Mouse (Mus musculus) forebrain, embryonic 12.5 days (tissue): ENCODE measurements around the gene Adnp. TPM values are rescaled to one million over a fixed set of nuclear protein-coding genes. Genes with fewer than 3 reads are reported as not detected.
A peak's percentile ranks its signal among the peaks of the same experiment; 100 is the strongest.

Source experiments
- ATAC-seq: fragments of 200-750 bp; cut with Nextera tagmentation; 2 replicates; pipeline ENCODE4 v1.8.0; 2017; ENCODE audit warnings: moderate TSS enrichment; ENCODE audit not compliant: low FRiP score
- H3K27ac ChIP-seq: fragments of 300-500 bp; sonication (generic); 2 replicates; pipeline ENCODE4 v1.5.1; 2016; ENCODE audit warnings: mild to moderate bottlenecking
- H3K27me3 ChIP-seq: fragments of 300-500 bp; sonication (generic); 2 replicates; pipeline ENCODE4 v1.6.1; 2016; ENCODE audit warnings: mild to moderate bottlenecking
- H3K36me3 ChIP-seq: fragments of 300-500 bp; sonication (generic); replicated peaks from 2 replicates; pipeline ENCODE4 v1.6.1; 2016; ENCODE audit warnings: mild to moderate bottlenecking
- H3K4me1 ChIP-seq: fragments of 300-500 bp; sonication (generic); 2 replicates; pipeline ENCODE4 v1.6.1; 2016
- H3K4me2 ChIP-seq: fragments of 300-500 bp; sonication (generic); 2 replicates; pipeline ENCODE4 v1.6.1; 2016; ENCODE audit warnings: mild to moderate bottlenecking, moderate library complexity
- H3K4me3 ChIP-seq: fragments of 300-500 bp; sonication (generic); replicated peaks from 2 replicates; pipeline ENCODE4 v1.5.1; 2016; ENCODE audit warnings: mild to moderate bottlenecking
- H3K9ac ChIP-seq: fragments of 300-500 bp; sonication (generic); 2 replicates; pipeline ENCODE4 v1.6.1; 2016; ENCODE audit warnings: mild to moderate bottlenecking
- H3K9me3 ChIP-seq: fragments of 300-500 bp; sonication (generic); 2 replicates; pipeline ENCODE4 v1.6.1; 2016
- WGBS: fragments of 180-500 bp; shearing (Covaris S2); methylation state at CpG from one replicate; pipeline ENCODE4 v1.1.7; 2016; 5-methylcytosine and 5-hydroxymethylcytosine counted together
- polyA plus RNA-seq: library from polyadenylated mRNA; unstranded; fragments of >200 nt; fragmentation: Nextera tagmentation; extraction: Ambion mirVana; gene quantifications from 2 replicates; pipeline ENCODE4 v1.2.1, GENCODE M21; 2016

Gene Adnp
- polyA plus RNA-seq, 1 experiment from 2014 or later, result 10.8 TPM

GRCm38 (mm10) chr2:168200014-168200691 is 6.8 kb downstream of the Adnp start:
- no peak overlapping the region for H3K4me3 ChIP-seq
- H3K4me2 ChIP-seq, result no peak overlapping the region
- H3K27ac ChIP-seq, result no peak overlapping the region
- H3K9me3 ChIP-seq, result no peaks in the 10 kb centered on the region
- no peak for ATAC-seq
- no peaks in the 10 kb centered on the region for H3K27me3 ChIP-seq
- H3K4me1 ChIP-seq, result peaks cover 63% of the 10 kb centered on the region
- 90% methylated on average over 4 of the region's 5 CpGs for WGBS
- H3K9ac ChIP-seq, result no peak overlapping the region
- H3K36me3 ChIP-seq, result peaks cover 33% of the 10 kb centered on the region

- Histone ChIP-seq H3K27ac (no peak overlapping the region), H3K27me3 (no peaks in the 10 kb centered on the region), H3K9me3 (no peaks in the 10 kb centered on the region), H3K4me2 (no peak overlapping the region; the same call in 1 of the 2 replicates), H3K4me1 (peaks cover 61% of the 10 kb centered on the region), H3K4me3 (no peak overlapping the region), H3K9ac (no peak overlapping the region), H3K36me3 (peaks cover 32% of the 10 kb centered on the region)
- ATAC-seq, result no peak
- 87% methylated on average over 4 of the region's 4 CpGs for WGBS
Measured at GRCm38 (mm10) chr2:168199476-168199875, 7.4 kb downstream of the Adnp start.

DNA sequence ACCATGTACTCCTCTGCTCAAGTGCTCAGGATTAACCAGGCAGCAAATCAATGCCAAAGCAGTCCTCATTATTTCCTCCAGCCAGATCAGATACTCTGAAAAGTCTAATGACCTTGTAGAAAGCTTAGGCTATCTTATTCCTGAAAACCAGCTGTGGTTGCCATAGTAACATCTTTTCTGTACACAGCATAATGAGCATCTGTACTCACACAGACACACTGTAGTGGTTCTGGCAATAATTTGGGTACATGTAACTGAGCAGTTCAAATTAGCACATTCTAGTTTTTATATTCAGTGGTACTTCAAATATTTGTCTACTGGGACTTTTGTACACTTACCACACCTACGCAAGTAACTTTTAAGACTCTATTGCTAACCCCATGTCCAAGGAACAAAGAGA is 8.5 kb downstream of the Adnp start:
- no peak overlapping the region for H3K9ac ChIP-seq
- peak overlapping the region; percentile 6; the same call in 1 of the 2 replicates for H3K4me2 ChIP-seq
- peaks cover 27% of the 10 kb centered on the region for H3K36me3 ChIP-seq
- no peak overlapping the region for H3K4me3 ChIP-seq
- H3K4me1 ChIP-seq, result peaks cover 61% of the 10 kb centered on the region
- H3K27ac ChIP-seq, result no peak overlapping the region
- WGBS, result 79% methylated on average over 1 of the region's 1 CpGs
- no peaks in the 10 kb centered on the region for H3K27me3 ChIP-seq
- ATAC-seq, result no peak
- H3K9me3 ChIP-seq, result no peaks in the 10 kb centered on the region

- ATAC-seq, result no peak
- Histone ChIP-seq H3K36me3 (peaks cover 28% of the 10 kb centered on the region), H3K9me3 (no peaks in the 10 kb centered on the region), H3K4me1 (peaks cover 65% of the 10 kb centered on the region), H3K4me2 (no peak overlapping the region), H3K9ac (no peak overlapping the region), H3K27ac (no peak overlapping the region), H3K27me3 (no peaks in the 10 kb centered on the region), H3K4me3 (no peak overlapping the region)
- WGBS, result 48% methylated on average over 2 of the region's 2 CpGs
Measured at GRCm38 (mm10) chr2:168195721-168196120, 11.2 kb downstream of the Adnp start.

DNA sequence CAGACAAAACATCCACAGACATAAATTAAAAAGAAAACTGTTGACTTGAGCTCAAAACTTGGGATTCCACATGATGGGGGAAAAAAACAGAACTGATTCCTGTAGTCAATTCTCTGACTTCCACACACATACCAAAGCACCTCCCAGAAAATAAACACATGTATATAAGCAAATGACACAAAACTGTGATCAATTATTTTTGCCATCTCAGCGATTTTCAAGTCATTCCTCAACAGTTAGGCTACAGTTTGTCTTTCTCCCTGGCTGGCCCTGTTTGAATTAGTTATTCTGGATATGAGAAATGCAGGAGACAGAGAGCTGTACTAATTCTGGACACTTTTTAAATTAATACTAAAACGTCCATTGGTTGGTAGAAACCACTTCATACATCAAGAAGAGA is 13.2 kb downstream of the Adnp start:
- 79% methylated on average over 2 of the region's 2 CpGs for WGBS

DNA sequence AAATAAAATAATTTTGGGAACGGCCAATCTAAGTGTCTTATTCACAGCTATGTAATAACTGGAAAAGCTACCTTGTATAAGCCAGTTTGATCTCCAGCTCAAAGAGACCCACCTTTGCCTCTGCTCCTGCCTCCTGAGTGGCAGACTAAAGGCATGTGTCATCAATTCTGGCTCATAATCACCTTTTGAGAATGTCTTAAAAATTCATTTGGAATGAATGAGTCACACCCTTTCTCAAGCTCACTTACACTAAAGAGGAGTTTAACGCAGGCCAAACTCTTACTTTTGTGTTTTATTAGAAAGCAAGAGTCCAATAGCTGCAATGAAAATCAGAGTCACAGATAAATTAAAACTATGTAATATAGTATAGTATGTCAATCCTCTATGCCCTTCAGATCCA is 15.1 kb downstream of the Adnp start:
- no peak for ATAC-seq
- Histone ChIP-seq H3K4me1 (peaks cover 43% of the 10 kb centered on the region), H3K27me3 (no peaks in the 10 kb centered on the region), H3K27ac (no peak overlapping the region), H3K36me3 (peaks cover 38% of the 10 kb centered on the region), H3K9me3 (no peaks in the 10 kb centered on the region), H3K4me2 (no peak overlapping the region), H3K4me3 (no peak overlapping the region), H3K9ac (no peak overlapping the region)
- WGBS, result 96% methylated on average over 2 of the region's 2 CpGs

More for the DNA sequence above, 13.2 kb downstream of the Adnp start:
- ATAC-seq, result no peak
- Histone ChIP-seq H3K9ac (no peak overlapping the region), H3K27ac (no peak overlapping the region), H3K4me1 (peaks cover 52% of the 10 kb centered on the region), H3K36me3 (peaks cover 31% of the 10 kb centered on the region), H3K9me3 (no peaks in the 10 kb centered on the region), H3K4me3 (no peak overlapping the region), H3K4me2 (no peak overlapping the region), H3K27me3 (no peaks in the 10 kb centered on the region)

GRCm38 (mm10) chr2:168175946-168176345 is 31.0 kb downstream of the Adnp start:
- Histone ChIP-seq H3K4me2 (no peak overlapping the region), H3K9ac (no peak overlapping the region), H3K4me3 (no peak overlapping the region), H3K27ac (no peak overlapping the region), H3K4me1 (no peaks in the 10 kb centered on the region), H3K36me3 (peaks cover 27% of the 10 kb centered on the region), H3K27me3 (no peaks in the 10 kb centered on the region), H3K9me3 (no peaks in the 10 kb centered on the region)
- ATAC-seq, result no peak
- WGBS, result 30% methylated on average over 7 of the region's 7 CpGs

GRCm38 (mm10) chr2:168170167-168170685 is 36.7 kb downstream of the Adnp start:
- Histone ChIP-seq H3K27me3 (no peaks in the 10 kb centered on the region), H3K9me3 (no peaks in the 10 kb centered on the region), H3K4me1 (peaks cover 31% of the 10 kb centered on the region), H3K36me3 (peaks cover 10% of the 10 kb centered on the region; the same call in 1 of the 2 replicates), H3K4me3 (no peak overlapping the region), H3K27ac (no peak overlapping the region), H3K9ac (no peak overlapping the region), H3K4me2 (peak overlapping the region; percentile 35)
- WGBS, result 16% methylated on average over 13 of the region's 13 CpGs
- peak; percentile 59 for ATAC-seq

- H3K9ac ChIP-seq, result no peak overlapping the region
- H3K4me1 ChIP-seq, result peaks cover 31% of the 10 kb centered on the region
- no peaks in the 10 kb centered on the region for H3K9me3 ChIP-seq
- 2% methylated on average over 9 of the region's 9 CpGs for WGBS
- H3K4me3 ChIP-seq, result no peak overlapping the region
- 0 out of 2 replicates have a peak overlapping the region, but pooled peaks have one; percentile 51 for H3K27ac ChIP-seq
- peaks cover 6% of the 10 kb centered on the region; the same call in 1 of the 2 replicates for H3K36me3 ChIP-seq
- H3K4me2 ChIP-seq, result peak overlapping the region; percentile 35
- H3K27me3 ChIP-seq, result no peaks in the 10 kb centered on the region
- no peak for ATAC-seq
Measured at GRCm38 (mm10) chr2:168169800-168170113, 37.2 kb downstream of the Adnp start.

DNA sequence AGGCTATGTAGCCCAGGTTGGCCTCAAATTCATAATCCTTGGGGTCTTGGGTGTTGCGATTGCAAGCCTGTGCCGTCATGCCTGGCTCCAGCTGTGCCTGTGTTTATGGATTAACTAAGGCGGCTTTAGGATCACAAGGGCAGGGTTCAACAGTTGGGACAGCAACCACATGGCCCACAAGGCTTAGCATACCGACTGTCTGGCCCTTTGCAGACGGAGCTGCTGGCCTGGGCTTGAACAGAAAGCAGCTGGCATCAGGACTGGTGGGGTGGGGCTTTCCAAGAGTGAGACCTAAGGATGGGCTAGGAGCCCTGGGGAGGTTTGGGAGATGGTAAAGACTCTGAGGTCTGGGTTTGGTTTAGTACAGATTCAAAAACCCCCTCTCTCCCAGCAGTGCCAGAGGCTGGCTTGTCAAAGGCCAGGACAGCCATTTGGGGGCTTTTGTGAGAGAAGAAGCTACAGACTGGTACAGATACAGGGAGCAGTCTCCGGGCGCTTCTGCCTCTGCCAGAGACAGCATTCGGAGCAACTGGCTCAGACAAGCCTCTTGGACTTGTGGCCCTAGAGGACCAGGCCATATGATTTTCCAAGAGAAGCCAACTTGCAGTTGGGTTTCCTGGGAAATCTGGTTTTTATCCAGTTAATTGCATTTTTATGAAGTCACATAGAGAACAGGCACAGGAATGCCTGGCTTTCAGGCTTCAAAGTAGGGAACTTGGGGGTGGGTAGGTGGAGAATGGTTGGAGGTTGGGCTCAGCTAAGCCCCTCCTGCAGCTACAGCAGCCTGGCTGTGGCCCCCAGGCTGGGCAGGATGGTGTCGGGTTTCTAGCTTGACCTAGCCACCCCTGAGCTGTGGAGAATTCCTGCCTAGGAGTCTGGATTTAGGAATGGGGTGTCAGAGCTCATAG is 37.8 kb downstream of the Adnp start:
- Histone ChIP-seq H3K4me1 (peaks cover 31% of the 10 kb centered on the region), H3K4me3 (no peak overlapping the region), H3K27me3 (no peaks in the 10 kb centered on the region), H3K4me2 (0 out of 2 replicates have a peak overlapping the region, but pooled peaks have one; percentile 35), H3K27ac (peak overlapping the region; percentile 51), H3K9me3 (no peaks in the 10 kb centered on the region), H3K9ac (no peak overlapping the region), H3K36me3 (0 out of 2 replicates have a peak, but pooled peaks cover 5% of the 10 kb centered on the region)
- ATAC-seq, result no peak
- 31% methylated on average over 9 of the region's 9 CpGs for WGBS

DNA sequence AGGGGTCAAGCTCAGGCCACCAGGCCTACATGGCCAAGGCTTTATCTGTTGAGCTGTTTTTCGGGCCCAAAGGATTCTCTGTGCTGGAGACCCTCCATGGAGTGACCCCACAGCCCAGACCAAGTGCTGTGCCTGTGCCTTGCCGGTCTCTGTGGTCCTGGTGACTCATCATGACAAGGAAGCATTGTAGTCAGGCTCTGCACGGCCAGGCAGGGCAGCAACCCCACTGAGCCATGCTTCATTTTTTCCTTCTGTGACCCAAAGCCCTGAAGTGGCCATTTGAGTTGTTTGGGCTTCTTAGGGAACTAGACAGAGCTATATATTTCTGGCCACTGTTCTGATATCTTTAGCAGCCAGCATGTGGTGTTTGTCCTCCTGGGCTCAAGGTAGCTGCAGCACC is 39.1 kb downstream of the Adnp start:
- H3K4me3 ChIP-seq, result no peak overlapping the region
- no peaks in the 10 kb centered on the region for H3K9me3 ChIP-seq
- no peaks in the 10 kb centered on the region for H3K27me3 ChIP-seq
- no peak for ATAC-seq
- 65% methylated on average over 3 of the region's 3 CpGs for WGBS
- H3K27ac ChIP-seq, result no peak overlapping the region
- no peak overlapping the region for H3K9ac ChIP-seq
- no peak overlapping the region for H3K4me2 ChIP-seq
- H3K36me3 ChIP-seq, result no peaks in the 10 kb centered on the region
- H3K4me1 ChIP-seq, result peaks cover 31% of the 10 kb centered on the region

- H3K27ac ChIP-seq, result no peak overlapping the region
- WGBS, result 50% methylated on average over 21 of the region's 21 CpGs
- ATAC-seq, result no peak; the same call in 1 of the 2 replicates
Measured at GRCm38 (mm10) chr2:168166750-168167460, 40.0 kb downstream of the Adnp start.

More at GRCm38 (mm10) chr2:168166750-168167460, 40.0 kb downstream of the Adnp start:
- Histone ChIP-seq H3K4me2 (no peak overlapping the region), H3K9ac (no peak overlapping the region), H3K4me1 (peaks cover 32% of the 10 kb centered on the region), H3K36me3 (no peaks in the 10 kb centered on the region), H3K4me3 (no peak overlapping the region), H3K9me3 (no peaks in the 10 kb centered on the region), H3K27me3 (no peaks in the 10 kb centered on the region)
